Mouse (Mus musculus): ENCODE results near the gene Hist1h1a. TPM values are rescaled to one million over a fixed set of nuclear protein-coding genes. Genes with fewer than 3 reads are reported as not detected.
"Not testable (repeated sequence)": the region's sequence is repeated elsewhere in the genome, so short reads cannot be mapped to it uniquely, and the experiment has no call there.

Gene Hist1h1a
- polyA plus RNA-seq, 1 experiment from 2014 or later: 7.4 TPM

DNA sequence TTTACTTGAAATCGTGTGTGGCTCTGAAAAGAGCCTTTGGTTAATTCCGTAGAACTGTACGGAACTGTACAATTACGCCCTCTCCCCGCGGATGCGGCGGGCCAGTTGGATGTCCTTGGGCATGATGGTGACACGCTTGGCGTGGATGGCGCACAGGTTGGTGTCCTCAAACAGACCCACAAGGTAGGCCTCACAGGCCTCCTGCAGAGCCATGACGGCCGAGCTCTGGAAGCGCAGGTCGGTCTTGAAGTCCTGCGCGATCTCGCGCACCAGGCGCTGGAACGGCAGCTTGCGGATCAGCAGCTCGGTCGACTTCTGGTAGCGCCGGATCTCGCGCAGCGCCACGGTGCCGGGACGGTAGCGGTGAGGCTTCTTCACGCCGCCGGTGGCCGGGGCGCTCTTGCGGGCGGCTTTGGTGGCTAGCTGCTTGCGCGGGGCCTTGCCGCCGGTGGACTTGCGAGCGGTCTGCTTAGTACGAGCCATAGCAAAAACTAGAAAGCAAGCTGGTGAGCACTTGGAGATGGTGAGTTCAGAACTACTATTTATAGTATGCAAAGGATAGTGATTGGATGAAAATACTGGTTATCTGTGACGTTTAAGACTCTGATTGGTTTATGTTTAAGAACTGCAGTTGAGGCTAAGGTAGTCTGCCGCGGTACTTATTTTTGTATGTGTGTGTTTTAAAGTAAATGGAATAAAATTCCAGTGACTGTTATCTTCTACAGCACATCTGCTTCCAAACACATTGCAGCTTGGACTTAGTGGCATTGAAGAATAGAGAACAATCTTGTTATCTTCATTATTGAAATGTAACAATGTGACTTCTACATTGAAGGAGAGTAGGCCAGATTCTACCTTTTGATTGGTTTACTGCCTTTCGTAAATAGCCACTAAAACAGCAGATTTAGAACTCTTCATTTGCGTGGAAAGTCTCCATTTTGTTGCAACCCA is 1.3 kb upstream of the Hist1h1a start, which contains the start of gene Hist1h3a:
Hist1h3a (minus strand) TSS at position 516 of the 951 bp plus-strand sequence.
- WGBS: under 1% methylated on average over 34 of the region's 52 CpGs

DNA sequence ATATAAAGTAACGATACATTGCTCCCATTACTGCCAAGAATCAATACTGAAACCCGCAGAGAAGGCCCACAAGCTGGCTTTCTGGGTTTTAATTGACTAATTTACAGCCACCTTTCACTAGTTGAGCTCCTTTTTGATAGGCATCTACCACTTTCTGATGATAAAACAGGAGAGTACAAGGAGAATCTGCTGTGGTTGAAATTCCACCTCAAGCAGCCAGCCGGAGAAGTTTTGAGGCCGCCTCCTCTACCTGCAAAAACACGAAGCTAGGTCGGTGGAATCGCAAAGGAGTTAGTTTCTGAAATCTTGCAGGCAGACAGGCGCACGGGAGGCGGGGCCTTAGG is 252 bp upstream of the Hist1h1a start:
- WGBS: under 1% methylated on average over 10 of the region's 10 CpGs
- Histone ChIP-seq H3K4me2 (peak overlapping the region; percentile 85), H3K27me3 (no peaks in the 10 kb centered on the region), H3K4me1 (replicated peaks) (peaks cover 25% of the 10 kb centered on the region), H3K27ac (peak overlapping the region; percentile 97), H3K4me3 (replicated peaks) (peak overlapping the region; percentile 48), H3K9me3 (no peaks in the 10 kb centered on the region), H3K9ac (replicated peaks) (peak overlapping the region; percentile 51; the same call in 1 of the 2 replicates), H3K36me3 (no peaks in the 10 kb centered on the region)
- no peak for ATAC-seq (ENCODE audit: insufficient number of reproducible peaks, insufficient read depth, low FRiP score, low TSS enrichment, low read depth)

More for the DNA sequence above, 1.3 kb upstream of the Hist1h1a start, which contains the start of gene Hist1h3a:
- Histone ChIP-seq H3K4me2 (peak within 1 kb of the TSS; percentile 85), H3K4me3 (replicated peaks) (peak within 1 kb of the TSS; percentile 48), H3K27ac (peak within 1 kb of the TSS; percentile 97), H3K9ac (replicated peaks) (peak within 1 kb of the TSS; percentile 71), H3K4me1 (replicated peaks) (peaks cover 30% of the 10 kb centered on the region)
- H3K36me3 ChIP-seq, H3K27me3 ChIP-seq, H3K9me3 ChIP-seq: not testable (repeated sequence)
- ATAC-seq (ENCODE audit: insufficient number of reproducible peaks, insufficient read depth, low FRiP score, low TSS enrichment, low read depth): peak; percentile 72

DNA sequence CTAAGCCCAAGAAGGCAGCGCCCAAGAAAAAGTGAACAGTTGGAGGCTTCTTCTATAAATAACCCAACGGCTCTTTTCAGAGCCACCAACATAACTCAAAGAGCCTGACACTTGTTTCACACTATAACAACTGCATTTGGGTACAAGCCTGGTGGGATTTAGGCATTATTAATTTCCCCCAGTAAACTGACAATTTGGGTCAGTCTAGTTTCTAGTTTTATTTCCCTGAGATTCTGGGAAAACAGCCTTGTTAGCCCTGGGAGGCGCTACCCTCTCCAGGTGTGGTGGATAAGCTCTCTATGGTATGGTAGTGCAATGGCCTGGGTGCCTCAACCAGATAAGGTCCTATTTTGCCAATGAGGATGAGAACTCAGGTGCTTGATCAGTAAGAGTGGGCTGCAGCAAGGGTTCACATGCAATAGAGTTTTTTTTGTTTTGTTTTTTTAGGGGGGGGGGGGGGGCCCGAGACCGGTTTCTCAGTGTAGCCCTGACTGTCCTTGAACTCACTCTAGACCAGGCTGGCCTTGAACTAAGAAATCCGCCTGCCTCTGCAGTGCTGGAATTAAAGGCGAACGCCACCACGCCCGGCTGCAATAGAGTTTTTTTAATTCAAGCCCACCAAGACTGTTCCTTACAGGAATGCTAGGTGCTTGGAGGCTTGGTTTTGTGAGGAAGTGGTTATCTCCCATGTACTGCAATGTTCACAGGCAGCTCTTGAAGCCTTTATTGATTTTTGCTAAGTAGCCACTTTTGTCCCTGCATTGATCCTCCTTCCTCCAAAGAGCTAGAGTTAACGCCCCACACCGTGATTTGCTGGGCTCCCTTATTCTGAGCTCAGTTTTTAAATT is 1.1 kb downstream of the Hist1h1a start:
- Histone ChIP-seq H3K9ac (replicated peaks) (peak overlapping the region; percentile 79), H3K36me3 (no peaks in the 10 kb centered on the region), H3K27ac (peak overlapping the region; percentile 97), H3K9me3 (no peaks in the 10 kb centered on the region), H3K4me2 (peak overlapping the region; percentile 85), H3K4me1 (replicated peaks) (peaks cover 25% of the 10 kb centered on the region), H3K27me3 (no peaks in the 10 kb centered on the region), H3K4me3 (replicated peaks) (peak overlapping the region; percentile 48)
- 33% methylated on average over 11 of the region's 12 CpGs for WGBS
- no peak for ATAC-seq (ENCODE audit: insufficient number of reproducible peaks, insufficient read depth, low FRiP score, low TSS enrichment, low read depth)

DNA sequence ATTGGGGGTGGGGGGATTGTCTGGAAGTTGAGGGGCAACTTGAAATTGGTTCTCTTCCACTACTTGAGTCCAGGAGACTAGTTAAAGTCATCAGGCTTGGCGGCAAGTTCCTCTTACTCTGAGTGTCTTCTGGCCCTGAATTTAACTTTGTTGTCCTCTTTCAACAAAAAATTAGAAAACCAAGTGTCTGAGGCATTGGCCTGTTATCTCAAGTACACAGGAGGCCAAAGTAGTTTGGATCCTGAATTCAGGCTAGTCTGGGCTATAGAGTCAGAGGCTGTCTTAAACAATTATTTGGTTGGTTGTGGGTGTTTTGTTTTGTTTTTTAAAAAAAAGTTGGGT is 1.7 kb downstream of the Hist1h1a start:
- ATAC-seq (ENCODE audit: insufficient number of reproducible peaks, insufficient read depth, low FRiP score, low TSS enrichment, low read depth): no peak
- H3K27ac ChIP-seq: peak overlapping the region; percentile 97; the same call in 1 of the 2 replicates
- no peaks in the 10 kb centered on the region for H3K9me3 ChIP-seq
- H3K4me1 ChIP-seq (replicated peaks): peaks cover 20% of the 10 kb centered on the region
- H3K27me3 ChIP-seq: no peaks in the 10 kb centered on the region
- no peaks in the 10 kb centered on the region for H3K36me3 ChIP-seq
- 65% methylated on average over 1 of the region's 1 CpGs for WGBS
- H3K4me2 ChIP-seq: peak overlapping the region; percentile 85; the same call in 1 of the 2 replicates
- peak overlapping the region; percentile 48; the same call in 1 of the 2 replicates for H3K4me3 ChIP-seq (replicated peaks)
- no peak overlapping the region for H3K9ac ChIP-seq (replicated peaks)

DNA sequence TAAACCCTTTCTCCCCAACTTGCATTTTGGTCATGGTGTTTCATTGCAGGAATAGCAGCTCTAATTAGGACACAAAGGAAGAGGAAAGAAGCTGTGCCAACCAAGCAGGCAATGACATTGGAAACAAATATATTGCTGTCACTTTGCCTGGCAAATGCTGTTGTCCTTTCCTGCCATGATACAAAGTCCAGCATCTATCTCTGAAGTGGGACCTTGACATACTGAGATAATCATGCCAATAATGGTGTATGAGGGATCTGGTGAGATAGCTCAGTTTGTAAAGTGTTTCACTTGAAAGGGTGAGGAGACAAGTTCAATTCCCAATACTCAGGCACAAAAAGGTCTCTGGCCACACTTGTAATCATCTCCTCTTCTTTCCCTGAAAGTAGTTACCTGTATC is 3.3 kb downstream of the Hist1h1a start:
- Histone ChIP-seq H3K9ac (replicated peaks) (no peak overlapping the region), H3K4me3 (replicated peaks) (no peak overlapping the region), H3K9me3 (no peaks in the 10 kb centered on the region), H3K4me1 (replicated peaks) (peaks cover 16% of the 10 kb centered on the region), H3K4me2 (no peak overlapping the region), H3K27ac (no peak overlapping the region), H3K27me3 (no peaks in the 10 kb centered on the region), H3K36me3 (no peaks in the 10 kb centered on the region)
- ATAC-seq (ENCODE audit: insufficient number of reproducible peaks, insufficient read depth, low FRiP score, low TSS enrichment, low read depth): no peak

DNA sequence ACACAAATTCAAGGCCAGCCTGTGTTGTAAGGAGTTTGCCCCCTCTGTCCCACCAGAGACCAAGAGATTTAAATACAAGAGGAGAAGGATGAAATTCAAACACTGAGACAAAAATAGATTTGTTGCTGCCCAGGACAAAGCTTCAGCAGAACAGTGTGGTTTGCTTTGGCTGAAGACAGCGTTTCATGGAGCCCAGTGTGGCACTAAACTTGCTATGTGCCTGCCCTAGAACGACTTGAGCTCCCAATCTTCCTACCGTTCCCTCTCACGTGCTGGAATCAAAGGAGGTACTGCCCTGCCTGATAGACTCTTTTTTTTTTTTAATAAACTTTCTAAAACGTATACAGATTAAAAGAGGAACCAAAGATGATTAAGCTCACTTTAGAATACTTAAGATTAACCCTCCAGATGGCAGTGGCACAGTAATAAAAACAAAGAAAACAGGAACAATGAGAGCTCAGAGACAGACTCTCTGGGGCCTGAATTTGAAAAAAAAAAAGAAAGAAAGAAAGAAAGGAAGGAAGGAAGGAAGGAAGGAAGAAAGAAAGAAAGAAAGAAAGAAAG is 5.5 kb downstream of the Hist1h1a start:
- Histone ChIP-seq H3K36me3 (no peaks in the 10 kb centered on the region), H3K4me2 (no peak overlapping the region), H3K9ac (replicated peaks) (no peak overlapping the region), H3K27ac (no peak overlapping the region), H3K9me3 (no peaks in the 10 kb centered on the region), H3K4me3 (replicated peaks) (no peak overlapping the region), H3K27me3 (no peaks in the 10 kb centered on the region), H3K4me1 (replicated peaks) (peaks cover 14% of the 10 kb centered on the region)
- 56% methylated on average over 5 of the region's 5 CpGs for WGBS
- no peak for ATAC-seq (ENCODE audit: insufficient number of reproducible peaks, insufficient read depth, low FRiP score, low TSS enrichment, low read depth)

DNA sequence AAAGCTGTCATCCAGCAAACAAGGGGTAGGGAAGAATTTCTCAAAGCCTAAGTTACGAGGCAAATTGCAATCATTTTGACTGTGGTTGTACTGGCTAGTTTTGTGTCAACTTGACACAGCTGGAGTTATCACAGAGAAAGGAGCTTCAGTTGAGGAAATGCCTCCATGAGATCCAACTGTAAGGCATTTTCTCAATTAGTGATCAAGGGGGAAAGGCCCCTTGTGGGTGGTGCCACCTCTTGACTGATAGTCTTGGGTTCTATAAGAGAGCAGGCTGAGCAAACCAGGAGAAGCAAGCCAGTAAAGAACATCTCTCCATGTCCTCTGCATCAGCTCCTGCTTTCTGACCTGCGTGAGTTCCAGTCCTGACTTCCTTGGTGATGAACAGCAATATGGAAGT is 6.1 kb downstream of the Hist1h1a start, which contains the start of gene Trim38:
Trim38 (plus strand) TSS at position 301 of the 400 bp plus-strand sequence.
- H3K27me3 ChIP-seq; H3K9ac ChIP-seq (replicated peaks); H3K4me3 ChIP-seq (replicated peaks); H3K4me1 ChIP-seq (replicated peaks); H3K4me2 ChIP-seq; H3K36me3 ChIP-seq; H3K9me3 ChIP-seq; H3K27ac ChIP-seq; ATAC-seq (ENCODE audit: insufficient number of reproducible peaks, insufficient read depth, low FRiP score, low TSS enrichment, low read depth): not testable (repeated sequence)
- 88% methylated on average over 2 of the region's 2 CpGs for WGBS

DNA sequence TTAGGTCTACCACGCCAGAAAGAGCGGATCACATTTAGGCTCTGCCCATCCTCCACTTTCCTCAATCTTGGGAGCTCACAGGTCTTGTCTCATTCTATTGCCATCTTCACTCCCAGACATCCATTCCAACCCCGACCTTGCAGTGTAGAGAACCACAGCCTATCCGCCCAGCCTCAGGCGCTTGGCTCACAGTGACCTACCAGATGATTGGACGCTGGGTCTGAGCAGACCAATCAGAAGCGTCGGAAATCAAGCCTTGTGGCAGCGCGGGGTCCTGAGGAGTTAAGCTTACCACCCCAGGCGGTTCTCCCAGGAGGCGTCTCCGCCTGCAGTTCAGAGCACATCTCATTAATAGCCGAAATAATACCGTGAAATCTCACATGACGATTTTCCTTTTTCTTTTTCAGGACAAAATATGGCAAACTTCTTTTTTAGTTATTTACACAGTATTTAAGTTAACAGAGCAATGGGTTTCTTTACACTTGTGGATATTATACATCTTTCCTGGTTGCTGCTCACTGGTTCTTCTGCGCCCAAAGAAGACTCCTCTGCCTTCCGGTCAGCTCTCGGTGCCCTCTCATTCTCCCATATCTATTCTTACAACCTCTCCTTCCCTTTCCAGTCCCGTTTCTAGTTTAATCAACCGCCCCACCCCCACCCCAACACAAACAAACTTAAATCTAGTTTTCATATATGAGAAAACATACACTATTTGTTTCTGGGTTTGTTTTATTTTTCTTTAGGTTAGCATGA is 9.3 kb downstream of the Hist1h1a start:
- ATAC-seq (ENCODE audit: insufficient number of reproducible peaks, insufficient read depth, low FRiP score, low TSS enrichment, low read depth): peak; percentile 80
- Histone ChIP-seq H3K27ac (no peak overlapping the region), H3K4me1 (replicated peaks) (peaks cover 3% of the 10 kb centered on the region), H3K9me3 (no peaks in the 10 kb centered on the region), H3K9ac (replicated peaks) (no peak overlapping the region), H3K27me3 (no peaks in the 10 kb centered on the region), H3K4me2 (peak overlapping the region; percentile 38), H3K4me3 (replicated peaks) (no peak overlapping the region), H3K36me3 (no peaks in the 10 kb centered on the region)
- WGBS: 26% methylated on average over 21 of the region's 21 CpGs

DNA sequence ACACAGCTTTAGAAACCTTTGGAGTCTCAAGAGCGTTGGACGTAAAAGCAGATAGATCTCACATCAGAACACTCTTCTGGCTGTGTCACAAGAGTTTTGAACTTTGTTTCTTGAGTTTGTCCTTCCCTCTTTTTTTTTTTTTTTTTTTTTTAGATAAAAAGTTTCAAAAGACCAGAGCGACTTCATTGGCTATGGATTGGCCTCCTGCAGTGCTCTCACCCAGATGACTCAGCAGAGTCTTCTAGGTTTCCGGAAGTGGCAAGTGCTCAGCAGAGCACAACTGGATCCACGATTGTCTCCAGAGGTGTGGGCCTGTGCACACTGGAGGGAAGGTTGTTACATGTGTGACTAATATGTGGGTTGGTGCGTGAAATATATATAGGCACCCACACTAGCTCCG is 14.9 kb downstream of the Hist1h1a start:
- Histone ChIP-seq H3K36me3 (no peaks in the 10 kb centered on the region), H3K4me2 (no peak overlapping the region), H3K9ac (replicated peaks) (no peak overlapping the region), H3K4me3 (replicated peaks) (no peak overlapping the region), H3K27me3 (no peaks in the 10 kb centered on the region), H3K27ac (no peak overlapping the region), H3K4me1 (replicated peaks) (no peaks in the 10 kb centered on the region), H3K9me3 (no peaks in the 10 kb centered on the region)
- 93% methylated on average over 7 of the region's 7 CpGs for WGBS
- no peak for ATAC-seq (ENCODE audit: insufficient number of reproducible peaks, insufficient read depth, low FRiP score, low TSS enrichment, low read depth)

DNA sequence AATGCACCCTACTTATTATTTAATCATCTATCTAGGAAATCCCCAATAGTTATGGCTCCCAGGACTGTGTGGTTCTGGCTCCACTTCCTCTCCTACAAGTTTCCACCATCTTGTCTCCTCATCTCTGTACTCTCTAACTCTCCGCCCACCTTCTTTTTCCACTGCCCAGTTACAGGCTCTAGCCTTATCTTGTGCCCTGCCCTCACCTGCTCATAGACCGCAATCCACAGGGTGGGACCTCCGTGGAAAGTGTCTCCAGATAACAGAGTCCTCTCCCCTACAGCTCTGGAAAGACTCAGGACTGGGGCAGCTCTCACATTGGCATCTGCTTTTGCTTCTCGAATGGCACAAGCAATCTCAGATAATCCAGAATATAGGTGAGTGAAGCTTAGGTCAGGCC is 15.6 kb downstream of the Hist1h1a start:
- WGBS: 85% methylated on average over 4 of the region's 4 CpGs
- Histone ChIP-seq H3K4me1 (replicated peaks) (no peaks in the 10 kb centered on the region), H3K36me3 (no peaks in the 10 kb centered on the region), H3K9ac (replicated peaks) (no peak overlapping the region), H3K4me3 (replicated peaks) (no peak overlapping the region), H3K27ac (no peak overlapping the region), H3K9me3 (no peaks in the 10 kb centered on the region), H3K4me2 (no peak overlapping the region), H3K27me3 (no peaks in the 10 kb centered on the region)
- no peak for ATAC-seq (ENCODE audit: insufficient number of reproducible peaks, insufficient read depth, low FRiP score, low TSS enrichment, low read depth)
